Mouse (Mus musculus) retina, postnatal 7 days (tissue): ENCODE results near the gene Rasa3.
A peak's percentile ranks its signal among the peaks of the same experiment; 100 is the strongest.

Experiments used
- DNase-seq: peaks from one replicate; pipeline ENCODE4 v3.0.0-alpha.2; 2012; ENCODE audit warnings: low read depth, low spot score

Gene Rasa3

DNA sequence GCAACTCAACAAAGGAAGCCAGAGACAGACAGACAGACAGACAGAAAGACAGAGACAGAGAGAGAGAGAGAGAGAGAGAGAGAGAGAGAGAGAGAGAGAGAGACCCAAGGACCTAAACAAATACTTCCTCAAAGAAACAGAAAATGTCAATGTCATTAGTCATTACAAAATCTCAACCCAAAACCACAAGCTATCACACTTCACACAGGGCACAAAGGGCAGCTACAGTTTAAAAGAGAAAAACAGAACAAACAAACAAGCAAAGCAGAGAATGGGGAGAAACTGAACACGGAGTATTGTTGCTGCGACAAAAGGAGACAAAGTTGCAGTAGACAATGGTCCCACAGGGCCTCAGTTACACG lies 28.3 kb downstream of the Rasa3 start:
- no peak for DNase-seq

DNA sequence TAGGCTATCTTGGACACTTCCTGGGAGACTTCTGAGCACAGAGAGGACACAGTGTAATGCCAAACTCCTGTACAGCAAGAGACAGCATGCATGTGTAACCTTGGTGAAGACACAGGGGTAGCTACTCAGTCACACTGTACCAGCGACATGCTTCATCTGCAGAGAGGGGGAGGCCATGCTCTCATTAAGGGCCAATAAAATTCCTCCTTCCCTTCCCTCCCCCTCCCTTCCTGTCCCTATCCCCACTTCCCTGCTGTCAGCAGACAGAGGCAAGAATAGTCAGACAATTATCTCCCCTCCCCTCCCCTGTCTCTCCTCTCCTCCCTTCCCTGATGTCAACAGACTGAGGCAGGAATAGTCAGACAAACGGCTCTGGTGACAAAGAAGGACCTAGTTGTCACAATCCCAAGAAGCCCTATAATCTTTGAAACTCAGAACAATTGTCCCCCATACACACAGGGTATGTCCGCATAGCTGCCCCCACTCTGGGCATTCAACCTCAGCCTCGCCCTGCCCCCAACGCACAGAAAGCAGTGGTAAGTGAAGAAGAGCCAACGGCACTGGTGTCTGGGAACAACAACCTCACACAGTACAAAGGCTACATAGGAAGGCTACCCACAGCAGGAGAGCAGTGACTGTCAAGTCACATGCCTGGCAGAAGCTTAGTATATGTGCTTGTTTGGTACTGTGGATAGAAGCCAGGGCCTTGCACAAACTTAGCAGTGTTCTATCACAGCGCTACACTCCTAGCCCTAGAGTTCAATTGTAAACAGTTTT lies 28.8 kb downstream of the Rasa3 start:
- peak; percentile 13 for DNase-seq

DNA sequence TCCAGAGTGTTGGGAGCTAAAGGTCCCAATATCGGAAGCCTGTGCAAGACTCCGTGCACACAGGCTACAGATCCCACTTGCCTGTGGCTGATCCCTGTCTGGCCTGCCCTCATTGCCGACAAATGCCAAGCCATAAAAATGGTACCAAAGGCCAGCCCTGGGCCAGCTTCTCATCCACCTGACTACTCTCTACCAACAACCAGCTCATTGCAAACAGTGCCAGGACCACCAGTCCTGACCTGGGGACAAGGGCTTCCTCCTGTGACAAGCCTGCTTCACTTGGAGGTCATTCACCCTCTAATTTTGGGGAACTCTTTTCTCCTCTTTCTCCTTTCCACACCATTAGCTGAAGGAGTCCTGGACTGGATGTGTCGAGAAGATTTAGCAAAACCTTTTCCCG lies 29.8 kb downstream of the Rasa3 start:
- no peak for DNase-seq

DNA sequence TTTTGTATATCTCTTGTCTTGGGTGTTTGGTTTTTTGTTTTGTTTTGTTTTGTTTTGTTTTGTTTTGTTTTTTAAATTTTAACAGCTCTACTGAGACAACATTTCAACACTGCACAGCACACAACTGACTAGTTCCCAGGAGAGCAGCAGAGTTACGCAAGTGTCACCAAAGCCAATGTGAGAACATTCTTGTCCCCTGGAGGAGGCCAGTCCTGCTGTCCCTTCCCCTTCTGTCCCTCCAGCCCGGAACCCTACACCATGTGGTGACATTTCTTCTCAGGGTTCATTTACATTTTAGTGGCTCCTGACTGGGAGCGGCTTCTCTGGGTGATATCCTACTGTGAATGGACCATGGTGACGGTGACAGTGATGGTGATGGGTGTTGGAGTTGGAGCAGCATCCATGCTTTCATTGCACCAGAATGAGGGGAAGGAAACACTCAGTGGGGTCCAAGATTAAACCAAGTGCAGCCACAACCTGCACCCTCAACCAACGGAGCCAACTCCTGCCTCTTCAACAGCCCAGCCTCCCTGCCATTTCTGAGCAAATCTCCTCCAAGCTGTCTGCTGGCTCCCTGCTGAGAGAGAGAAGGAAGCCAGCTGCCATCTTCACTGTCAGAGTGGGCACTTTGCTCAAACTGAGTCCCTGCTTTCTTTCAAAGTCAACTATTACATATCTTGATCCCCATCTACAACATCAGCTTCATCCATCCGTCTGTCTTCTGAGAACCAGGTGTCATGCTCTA lies 32.3 kb downstream of the Rasa3 start:
- DNase-seq = no peak

DNA sequence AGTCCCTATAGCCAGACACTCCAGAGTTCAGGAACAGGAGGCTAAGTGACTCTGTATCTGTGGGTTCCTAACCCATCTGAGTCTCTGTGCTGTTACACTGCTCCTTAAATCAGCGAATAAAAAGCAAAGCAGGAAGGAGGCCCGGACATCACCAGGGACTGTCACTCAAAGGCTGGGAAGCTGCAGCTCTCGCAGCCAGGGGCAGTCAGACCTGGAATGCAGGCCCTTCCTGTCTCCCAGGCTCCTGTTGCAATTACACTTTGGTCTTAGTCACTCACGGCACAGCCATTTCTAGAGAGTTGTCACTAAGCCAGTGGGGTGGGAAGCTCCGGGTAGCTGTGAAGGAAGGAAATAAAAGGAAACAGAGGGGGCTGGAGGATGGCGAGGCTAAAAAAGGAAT lies 33.2 kb downstream of the Rasa3 start:
- no peak for DNase-seq

DNA sequence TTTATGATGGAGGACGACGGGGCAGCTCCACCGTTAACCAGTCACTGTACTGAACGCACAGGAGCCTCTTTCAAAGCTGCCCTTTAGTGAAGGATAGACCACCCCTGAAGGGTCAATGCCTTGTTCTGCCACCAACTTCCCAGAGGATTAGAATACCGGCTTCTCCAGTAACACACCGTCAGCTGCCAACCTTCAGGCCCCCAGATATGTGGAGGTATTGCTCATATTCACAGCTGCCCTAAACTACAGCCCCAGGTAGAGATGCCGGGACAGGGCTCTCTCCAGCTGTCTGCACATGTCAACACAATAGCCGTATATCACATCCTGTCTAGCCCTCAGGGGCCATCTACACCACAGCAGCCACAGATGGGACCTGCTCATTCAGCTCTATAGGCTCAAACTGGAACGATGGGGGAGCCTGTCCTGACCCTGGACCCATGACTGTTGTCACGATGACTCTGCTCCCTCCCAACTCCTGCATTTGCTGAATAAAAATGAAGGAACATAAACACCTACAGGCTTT lies 34.7 kb downstream of the Rasa3 start:
- no peak for DNase-seq

DNA sequence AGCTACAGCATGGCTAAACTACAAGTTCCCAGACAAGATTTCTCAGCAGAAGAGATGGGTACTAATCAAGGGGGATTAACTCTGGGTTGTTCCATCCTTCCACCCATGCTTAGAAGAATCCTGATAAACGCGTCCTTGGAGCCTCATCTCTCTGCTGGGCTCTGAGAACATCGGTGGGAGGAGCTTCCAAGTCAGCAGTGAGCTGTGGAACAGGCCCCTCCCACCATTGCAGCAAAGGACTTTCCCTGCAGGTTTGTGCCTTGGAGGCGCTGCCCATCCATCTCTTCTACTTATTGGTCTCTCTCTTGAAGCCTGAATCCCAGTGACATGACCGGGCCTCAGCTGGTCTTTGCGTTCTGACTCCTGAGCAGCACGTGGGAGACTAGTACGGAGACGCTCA lies 36.2 kb downstream of the Rasa3 start:
- DNase-seq = no peak

DNA sequence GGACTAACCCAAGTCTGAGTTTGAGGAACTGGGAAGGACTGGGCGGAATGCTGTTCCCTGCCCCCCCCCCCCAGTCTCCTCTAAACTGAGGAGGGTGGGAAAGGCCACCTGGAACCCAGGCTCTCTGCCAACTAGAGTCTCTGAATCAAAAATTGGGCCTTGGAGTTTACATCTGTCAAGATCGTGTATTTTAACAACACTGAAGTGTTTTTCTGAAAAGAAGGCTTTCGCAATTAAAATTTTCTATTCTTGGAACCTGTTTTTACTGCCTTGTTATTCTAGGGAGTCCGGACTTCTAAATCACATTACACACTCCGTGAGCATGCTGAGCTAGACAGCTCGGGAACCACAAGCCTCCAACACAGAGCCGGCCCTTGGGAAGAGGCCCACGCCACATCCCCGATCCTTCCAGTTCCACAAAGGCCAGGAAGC lies 36.9 kb downstream of the Rasa3 start:
- DNase-seq = no peak

DNA sequence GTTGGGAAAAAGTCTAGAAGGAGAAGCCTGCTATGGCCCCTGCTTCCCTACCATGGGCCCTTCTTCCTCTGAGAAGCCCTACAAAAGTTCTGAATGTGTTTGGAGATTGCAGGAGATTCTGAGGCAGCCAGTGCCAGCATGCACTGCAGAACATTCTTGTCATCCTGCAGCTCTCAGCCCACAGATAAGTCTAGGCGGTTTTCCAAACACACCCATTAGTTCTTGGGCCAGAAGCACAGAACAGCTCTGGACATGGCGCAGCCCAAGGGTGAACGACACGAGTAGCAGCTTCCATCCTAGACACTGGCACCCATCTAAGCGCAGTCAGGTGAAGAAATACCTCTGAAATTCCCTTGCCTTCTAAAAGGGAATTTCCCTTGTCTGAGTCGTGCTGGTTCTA lies 44.3 kb downstream of the Rasa3 start:
- DNase-seq = no peak

DNA sequence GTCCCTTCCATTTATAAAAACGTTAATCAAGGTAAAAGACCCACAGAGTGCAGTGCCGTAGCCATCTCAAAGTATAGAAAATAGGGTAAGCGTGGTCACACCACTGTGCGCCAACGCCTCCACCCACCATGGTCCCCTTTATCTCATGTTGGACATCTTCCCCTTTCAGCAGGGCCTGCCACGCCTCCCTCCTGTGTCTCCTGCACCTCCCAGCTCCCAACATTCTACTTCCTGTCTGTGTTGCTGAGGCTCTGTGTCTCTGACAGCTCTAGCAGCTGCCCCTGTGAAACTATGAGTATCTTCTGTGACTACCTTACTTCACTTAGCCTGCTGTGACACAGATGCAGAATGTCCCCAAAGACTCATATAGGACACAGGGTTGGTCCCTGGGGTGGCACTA lies 45.1 kb downstream of the Rasa3 start:
- DNase-seq = no peak

DNA sequence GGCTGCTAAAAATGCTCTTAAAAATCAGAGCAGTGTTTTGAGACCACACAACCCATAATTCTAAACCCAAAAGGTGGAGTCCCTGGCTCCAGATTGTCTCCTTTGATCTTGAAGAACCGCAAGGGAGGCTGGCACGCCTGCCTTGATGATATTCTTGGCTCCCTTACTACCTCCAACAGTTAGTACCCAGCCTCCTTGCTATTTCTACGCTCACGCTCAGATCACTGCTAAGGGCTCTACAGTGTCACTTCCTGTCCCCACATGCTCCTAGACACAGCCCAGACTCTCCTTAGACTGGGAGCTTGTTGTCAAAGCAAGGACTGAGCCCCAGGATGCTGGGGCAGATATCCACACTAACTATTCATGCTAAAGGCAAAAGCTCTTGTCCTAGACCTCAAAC lies 46.6 kb downstream of the Rasa3 start:
- no peak for DNase-seq

DNA sequence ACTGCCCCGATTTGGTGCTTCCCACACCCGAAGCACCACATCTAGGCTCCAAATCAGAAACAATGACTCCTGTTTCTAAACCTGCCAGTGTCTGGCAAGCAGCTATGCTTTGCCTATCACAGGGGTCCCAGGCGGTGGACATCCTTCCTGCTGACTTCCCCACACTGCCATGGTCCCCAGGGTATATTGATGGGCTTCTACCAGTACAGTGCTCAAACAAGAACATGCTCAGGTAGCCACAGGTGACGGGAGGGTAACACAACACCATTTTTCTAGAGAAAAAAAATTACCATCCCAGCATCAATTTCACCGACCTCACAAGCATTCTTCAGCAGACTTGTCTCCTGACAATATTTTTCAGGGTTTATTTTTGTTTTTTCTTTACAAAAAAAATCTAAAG lies 47.2 kb downstream of the Rasa3 start:
- DNase-seq = no peak

DNA sequence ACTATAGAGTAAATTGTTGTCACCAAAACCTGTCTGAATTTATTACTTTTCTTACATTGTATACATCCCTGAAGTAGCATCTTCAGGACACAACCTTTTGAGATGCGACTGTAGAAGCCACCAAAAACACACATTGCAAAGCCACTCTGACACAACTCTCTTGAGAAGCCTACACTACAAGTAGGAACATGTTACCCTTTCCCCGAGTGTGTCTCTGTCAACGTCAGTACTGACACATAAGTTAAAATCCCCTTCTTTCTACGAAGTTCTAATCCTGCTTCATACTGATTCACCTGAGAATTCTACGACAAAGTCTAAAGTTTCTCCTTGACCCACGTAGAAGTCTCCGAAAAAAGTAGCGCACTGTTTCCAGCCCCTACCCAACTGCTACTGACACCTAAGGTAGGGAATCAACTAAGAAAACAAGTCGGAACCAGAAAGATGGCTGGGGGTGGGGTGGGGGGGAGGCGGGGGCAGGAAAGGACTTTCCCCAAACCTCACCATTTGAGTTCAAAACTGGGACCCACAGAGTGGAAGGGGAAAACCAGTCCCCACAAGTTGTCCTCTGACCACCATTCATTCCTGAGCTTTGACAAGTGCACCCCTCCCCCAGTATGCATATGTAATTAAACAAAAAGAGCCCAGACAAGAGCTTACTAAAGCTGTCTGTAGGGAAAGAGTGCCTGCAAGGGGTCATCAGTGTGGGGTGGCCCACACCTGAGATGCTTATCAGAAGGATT lies 47.9 kb downstream of the Rasa3 start:
- DNase-seq = no peak

DNA sequence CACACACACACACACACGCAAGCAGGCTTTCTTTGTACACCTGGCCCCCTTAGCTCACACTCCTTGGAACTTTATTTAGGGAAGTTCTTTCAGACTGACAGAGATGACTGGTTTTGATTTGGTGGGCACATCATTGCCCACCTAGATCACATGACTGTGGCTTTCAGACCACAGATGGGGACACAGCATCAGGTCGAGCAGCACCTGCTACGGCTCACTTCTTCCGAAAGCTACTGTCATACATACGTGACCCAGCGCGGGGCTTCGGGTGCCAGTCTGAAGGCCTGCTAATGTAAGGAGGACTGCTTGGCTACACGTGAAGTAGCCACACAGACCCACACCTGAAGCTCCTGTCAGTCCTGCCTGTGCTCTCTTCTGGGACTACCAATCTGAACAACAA lies 49.3 kb downstream of the Rasa3 start:
- no peak for DNase-seq

DNA sequence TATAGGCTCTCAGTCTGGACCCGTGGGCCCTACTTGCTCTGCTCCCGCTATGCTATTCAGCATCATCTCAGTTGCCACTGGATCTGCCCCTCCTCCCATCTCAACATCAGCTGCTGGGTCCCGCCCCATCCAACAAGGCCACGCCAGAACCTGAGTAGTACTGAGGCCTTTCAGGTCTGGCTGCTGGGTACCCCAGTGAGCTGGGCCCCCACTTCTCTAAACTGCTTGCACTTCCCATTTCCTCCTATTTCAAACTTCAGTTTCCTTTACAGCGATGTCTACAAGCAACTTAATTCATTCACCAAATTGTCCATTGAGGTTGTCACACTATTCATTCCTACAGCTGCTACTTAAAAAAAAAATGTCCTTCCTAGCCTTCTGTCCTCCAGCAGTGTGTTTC lies 49.8 kb downstream of the Rasa3 start:
- no peak for DNase-seq

DNA sequence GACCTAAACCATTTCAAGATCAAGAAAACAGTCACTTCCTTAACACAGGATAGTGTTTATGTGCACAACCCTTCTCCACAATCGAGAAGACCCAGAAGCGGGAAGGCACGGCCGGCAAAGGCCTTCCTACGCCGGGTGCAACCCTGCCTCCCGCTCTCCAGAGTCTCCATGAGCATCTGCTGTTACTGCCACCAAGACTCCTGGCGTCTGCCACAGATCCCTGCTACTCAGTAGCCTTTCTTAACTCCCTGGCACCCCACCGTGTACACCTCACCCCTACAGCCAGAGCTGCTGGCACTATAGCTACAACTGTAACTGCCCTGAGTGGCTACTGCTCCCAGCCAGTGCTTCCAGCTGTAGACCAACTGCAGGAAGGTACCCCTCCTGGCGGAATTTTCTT lies 51.3 kb downstream of the Rasa3 start:
- no peak for DNase-seq

DNA sequence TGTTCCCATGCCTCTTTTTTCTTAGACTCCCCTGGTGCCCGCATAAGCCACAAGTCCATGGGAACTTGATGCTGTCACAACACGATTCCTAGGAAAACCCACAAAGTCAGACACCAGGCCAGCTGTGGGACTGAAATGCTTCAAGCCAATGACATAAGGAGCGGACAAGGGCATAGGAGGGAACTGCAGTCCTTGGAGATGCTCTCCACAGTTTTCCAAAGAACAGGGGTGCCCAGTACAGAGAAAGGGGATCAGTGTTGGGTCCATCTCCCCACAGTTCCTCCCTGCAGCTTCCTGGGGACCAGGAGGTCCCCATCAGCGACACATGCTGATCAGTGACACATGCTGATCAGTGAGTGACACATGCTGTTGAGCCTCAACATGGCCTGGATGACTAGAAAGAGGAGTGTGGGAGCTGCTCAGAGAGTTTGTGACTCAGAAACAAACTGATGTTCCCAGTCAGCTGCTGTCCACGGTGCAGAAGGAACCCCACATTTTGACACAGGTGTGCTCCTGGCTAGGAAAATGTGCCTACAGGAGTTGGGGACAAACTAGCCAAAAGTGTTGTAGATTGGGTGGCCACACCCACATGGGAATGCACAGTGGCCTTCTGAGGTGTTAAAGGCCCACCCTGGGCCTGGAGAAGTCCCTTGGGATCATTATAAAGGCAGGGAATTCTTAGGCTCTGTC lies 52.0 kb downstream of the Rasa3 start:
- DNase-seq = no peak

DNA sequence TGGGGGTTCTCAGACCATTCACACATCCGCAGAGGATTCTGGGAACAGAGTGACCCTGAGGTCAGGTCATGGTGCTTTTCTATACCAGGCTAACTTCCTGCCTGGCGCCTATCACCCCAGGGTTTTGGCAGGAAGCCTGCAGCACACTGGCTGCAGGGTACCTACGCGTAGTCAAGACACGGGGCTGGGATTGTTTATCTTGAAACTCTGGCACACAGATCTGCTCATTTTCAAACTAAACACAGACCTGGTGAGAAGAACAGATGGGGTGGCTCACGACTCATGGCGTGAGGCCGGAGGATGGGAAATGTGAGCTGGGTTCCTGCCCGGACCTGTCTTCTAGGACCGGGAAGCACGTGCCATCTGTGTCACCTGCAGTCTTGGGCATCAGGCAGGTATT lies 52.5 kb downstream of the Rasa3 start:
- no peak for DNase-seq

DNA sequence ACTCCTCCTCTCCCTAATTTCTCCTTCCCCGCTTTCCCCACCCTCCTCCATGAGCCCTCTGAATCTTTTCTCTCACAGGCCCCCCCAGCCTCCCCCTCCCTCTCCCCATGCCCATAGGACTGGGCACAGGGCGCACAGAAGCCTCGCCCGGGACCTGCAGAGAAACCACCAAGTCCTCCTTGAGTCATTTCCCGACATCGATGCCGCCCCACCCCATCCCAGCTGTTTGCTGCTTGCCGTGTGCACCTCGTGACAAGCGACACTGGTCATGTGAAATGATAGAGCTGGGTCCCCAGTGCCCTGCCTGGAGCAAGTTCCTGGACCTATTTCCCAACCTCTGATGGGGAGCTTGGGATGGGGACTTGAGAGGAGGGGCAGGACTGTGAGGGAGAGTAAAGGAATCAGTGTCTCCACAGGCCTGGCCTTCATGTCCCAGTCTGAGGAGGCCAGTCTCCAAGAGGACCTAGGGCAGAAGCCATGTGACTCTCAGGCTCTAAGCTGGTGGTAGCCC lies 53.4 kb downstream of the Rasa3 start:
- DNase-seq = no peak

DNA sequence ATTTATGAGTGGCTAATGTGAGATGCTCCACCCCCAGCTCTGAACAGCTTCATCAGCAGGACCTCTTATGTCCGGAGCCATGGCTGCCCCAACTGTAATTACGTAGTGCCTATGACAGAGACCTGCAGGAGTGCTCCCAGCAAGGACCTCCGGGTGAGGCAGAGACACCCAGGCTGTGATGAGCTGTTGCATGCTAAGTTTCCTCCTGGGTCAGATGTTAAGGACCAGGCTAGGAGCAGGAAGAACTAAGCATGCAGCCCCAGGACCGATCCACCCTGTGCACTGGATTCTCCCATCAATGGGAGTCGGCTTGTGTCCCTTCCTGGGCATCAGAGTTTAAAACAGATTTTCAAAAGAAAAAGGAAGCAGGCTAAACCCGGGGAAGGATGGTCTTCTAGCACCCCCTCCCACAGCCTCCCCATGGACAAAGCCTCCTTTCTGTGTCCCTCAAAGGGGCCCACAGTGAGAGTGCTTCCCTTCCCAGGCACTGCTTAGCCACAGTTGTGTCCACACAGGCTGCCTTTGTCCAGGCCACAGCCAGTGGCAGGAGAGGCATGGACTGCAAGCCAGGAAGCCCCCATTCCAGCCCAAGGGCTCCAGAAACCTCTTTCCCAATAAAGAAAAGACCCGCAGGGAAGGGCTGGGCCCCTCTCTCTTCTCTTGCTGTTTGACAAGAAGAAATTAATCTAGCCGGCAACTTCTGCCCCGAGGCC lies 54.2 kb downstream of the Rasa3 start:
- no peak for DNase-seq
